Mouse (Mus musculus) heart, postnatal 4 days (tissue): ENCODE results near the gene Mif4gd. TPM values are rescaled to one million over a fixed set of nuclear protein-coding genes. Genes with fewer than 3 reads are reported as not detected.
A peak's percentile ranks its signal among the peaks of the same experiment; 100 is the strongest.

Experiments
- DNase-seq: peaks from one replicate; pipeline ENCODE4 v3.0.0; 2021
- total RNA-seq, 2 experiments: library from RNA; stranded (reverse); gene quantifications; 2 replicates each; pipeline ENCODE4 v1.2.3; 2021

Mif4gd gene
- total RNA-seq, 2 experiments from 2014 or later, result 34.0 to 40.6 TPM

DNA sequence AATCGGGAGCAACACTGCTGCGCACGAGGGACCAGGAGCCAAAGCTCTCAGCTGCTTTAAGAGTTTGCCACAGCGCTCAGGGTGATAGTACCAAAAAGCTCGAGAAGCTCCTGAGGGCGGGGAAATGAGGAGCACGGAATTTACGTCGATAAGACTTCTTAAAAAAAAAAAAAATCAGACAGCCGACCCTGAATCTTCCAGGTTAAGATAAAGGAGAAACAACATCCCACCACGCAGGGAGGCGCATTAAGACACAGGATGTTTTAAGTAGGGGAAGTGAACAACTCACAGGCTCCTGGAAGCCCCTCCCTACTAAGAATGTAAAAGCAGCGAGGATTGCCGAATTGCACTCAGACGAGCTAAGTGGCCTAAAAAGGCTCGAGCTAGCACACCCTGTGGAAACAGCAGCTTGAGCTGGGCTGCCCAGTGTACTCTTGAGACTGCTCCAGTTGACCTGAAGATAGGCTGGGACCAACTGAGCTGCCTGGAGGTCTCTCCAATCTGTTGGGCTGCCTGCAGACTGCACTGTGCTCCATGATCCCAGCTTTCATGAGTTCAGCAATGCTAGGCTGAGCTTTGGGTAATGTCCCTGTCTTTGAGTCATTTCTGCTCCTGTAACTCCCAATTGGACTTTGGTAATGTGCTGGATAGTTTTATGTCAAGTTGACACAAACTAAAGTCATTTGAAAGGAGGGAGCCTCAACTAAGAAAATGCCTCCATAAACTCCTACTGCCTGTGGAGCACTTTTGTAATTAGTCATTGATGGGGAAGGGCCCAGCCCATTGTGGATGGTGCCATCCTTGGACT lies 573 bp upstream of the Mif4gd start:
- peak; percentile 35 for DNase-seq

DNA sequence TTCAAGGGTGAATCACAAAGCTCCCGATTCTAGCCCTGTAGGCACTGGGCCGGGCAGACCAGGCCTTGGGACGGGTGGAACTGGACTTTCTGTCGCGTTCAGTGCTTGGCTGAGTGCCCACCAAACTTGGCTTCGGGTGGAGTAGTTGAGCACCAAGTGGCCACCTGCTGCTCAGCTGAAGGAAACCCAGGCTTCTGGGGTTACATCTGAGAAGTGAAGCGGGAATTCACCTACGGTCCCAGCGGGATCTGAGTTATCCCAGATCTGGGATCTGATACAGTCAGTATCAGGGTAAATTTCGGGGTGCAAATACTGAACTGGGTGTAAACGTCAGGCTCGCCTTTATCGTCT lies 735 bp downstream of the Mif4gd start:
- DNase-seq, result peak; percentile 92

DNA sequence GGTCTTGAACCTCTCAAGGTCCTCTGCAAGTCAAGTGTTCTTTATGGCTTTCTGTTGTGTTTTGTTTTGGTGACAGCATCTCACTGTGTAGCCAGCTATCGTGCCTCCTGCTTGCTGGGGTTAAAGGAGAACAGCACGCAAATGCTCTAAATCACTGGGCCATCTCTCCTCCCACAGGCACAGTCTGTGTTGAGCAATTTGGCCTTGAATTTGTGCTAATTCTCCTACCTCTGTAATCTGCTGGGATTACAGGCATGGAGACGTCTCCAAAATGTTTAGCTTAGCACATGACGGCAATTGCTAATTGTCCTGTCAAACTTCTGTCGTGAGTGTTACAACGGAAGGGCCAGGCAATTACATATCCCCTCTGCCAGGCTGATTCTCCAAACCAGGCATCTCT lies 1.6 kb downstream of the Mif4gd start:
- DNase-seq, result no peak

- DNase-seq, result no peak
Measured at GRCm38 (mm10) chr11:115609576-115609975, 3.2 kb downstream of the Mif4gd start.

GRCm38 (mm10) chr11:115608421-115609399 lies 4.1 kb downstream of the Mif4gd start:
- DNase-seq, result no peak

- no peak for DNase-seq
Measured at GRCm38 (mm10) chr11:115606733-115607132, 6.0 kb downstream of the Mif4gd start.

GRCm38 (mm10) chr11:115604304-115604696 lies 8.5 kb downstream of the Mif4gd start:
- no peak for DNase-seq

GRCm38 (mm10) chr11:115603476-115604303 lies 9.1 kb downstream of the Mif4gd start, which contains the start of the genes Mrps7 and Gga3:
Gene Mrps7 (plus strand): TSS chr11:115603925.
Gene Gga3 (minus strand): TSS chr11:115604051.
- peak; percentile 94 for DNase-seq

- no peak for DNase-seq
Measured at GRCm38 (mm10) chr11:115603128-115603475, 9.7 kb downstream of the Mif4gd start.

DNA sequence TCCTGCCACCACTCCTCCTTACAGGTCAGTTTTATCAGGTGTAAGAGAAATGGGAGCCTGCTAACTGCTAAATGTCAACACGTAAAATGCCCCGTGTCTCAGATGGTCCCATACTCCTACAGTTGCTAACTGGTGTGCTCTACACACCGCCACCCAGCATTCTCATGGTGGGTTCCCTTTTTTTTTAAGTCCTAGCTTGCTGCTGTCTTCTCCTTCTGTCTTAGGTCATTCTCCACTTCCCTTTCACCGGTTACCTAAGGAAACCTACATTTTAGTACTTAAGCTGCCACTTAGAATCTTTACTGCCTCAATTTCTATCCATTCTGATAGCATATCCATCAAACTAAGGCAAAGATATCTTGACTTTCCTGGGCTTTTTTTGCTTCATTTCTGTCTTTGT lies 11.6 kb downstream of the Mif4gd start:
- DNase-seq, result no peak

GRCm38 (mm10) chr11:115600743-115601142 lies 12.0 kb downstream of the Mif4gd start:
- DNase-seq, result no peak

- no peak for DNase-seq
Measured at GRCm38 (mm10) chr11:115599722-115600121, 13.0 kb downstream of the Mif4gd start.

DNA sequence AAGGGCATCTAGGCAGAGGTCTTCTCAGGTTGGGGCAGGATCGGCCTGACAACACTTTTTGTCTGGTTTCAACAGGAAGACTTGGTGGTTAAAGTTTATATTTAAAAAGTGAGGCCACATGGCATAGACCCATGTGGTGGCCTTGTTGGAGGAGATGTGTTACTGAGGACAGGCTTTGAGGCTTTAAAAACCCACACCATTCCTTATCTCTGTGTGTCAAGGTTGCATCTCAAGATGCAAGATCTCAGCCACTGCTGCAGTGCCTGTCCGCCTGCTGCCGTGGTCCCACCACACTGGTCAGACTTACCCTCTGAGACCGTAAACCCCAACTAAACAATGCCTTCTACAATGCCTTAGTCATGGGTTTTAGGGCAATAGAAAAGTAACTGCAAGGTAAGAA lies 14.5 kb downstream of the Mif4gd start:
- no peak for DNase-seq

DNA sequence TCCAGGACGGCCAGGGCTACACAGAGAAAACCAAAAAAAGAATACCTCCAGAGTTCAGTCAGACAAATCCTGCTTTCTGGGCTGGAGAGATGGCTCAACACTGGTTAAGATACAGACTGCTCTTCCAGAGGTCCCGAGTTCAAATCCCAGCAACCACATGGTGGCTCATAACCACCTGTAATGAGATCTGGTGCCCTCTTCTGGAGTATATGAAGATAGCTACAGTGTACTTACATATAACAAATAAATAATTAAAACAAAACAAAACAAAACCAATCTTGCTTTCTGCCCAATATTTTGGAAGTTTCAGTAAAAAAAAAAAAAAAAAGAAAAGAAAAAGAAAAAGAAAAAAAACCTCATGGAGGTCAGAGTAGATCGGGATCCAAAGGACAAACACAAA lies 17.6 kb downstream of the Mif4gd start:
- DNase-seq, result no peak

DNA sequence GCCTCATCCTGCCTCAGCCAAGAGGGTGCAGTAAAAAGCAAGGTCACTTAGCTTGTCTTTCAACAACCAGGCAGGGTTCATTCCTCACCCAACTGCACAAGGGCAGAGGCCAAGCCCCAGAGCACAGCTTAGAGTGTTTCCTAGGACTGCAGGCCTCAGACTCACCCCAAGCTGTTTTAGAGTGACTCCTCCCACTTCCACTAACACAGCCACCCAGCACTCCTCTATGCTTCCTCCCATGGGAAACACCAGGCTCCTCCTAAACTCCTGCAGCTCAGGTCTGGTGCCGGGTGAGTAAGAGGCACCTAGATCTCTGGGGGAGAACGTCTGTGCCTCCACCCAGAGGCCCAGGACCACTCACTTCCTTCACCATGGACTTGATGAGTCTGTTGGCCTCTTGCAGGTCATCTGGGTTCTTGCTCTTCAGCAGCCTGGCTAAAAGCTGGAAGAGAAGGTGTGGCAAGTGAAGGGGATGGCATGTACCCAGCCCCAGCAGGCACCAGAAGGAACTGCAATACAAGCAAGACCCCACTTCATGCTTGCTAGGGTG lies 22.2 kb downstream of the Mif4gd start:
- no peak for DNase-seq

GRCm38 (mm10) chr11:115587984-115588383 lies 24.8 kb downstream of the Mif4gd start:
- DNase-seq, result no peak

DNA sequence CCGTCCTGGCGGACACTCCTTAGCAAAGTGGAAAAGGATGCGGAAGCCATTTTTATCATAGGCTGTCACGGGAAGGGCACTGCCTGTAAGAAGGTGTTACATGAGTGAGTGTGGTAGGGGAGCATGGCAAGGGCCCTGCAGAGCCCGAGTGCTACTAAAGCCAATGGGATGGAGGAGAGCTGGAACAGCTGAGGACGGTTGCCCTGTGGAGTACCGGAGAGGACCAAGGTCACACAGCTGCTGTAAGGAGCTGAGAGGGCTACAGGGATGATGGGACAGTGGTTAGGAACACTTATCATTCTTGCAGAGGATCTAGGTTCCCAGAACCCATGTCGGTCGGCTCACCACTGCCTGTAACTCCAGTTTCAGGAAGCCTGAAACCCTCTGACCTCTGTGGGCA lies 26.4 kb downstream of the Mif4gd start:
- DNase-seq, result no peak

- DNase-seq, result no peak
Measured at GRCm38 (mm10) chr11:115585573-115586100, 27.1 kb downstream of the Mif4gd start.

DNA sequence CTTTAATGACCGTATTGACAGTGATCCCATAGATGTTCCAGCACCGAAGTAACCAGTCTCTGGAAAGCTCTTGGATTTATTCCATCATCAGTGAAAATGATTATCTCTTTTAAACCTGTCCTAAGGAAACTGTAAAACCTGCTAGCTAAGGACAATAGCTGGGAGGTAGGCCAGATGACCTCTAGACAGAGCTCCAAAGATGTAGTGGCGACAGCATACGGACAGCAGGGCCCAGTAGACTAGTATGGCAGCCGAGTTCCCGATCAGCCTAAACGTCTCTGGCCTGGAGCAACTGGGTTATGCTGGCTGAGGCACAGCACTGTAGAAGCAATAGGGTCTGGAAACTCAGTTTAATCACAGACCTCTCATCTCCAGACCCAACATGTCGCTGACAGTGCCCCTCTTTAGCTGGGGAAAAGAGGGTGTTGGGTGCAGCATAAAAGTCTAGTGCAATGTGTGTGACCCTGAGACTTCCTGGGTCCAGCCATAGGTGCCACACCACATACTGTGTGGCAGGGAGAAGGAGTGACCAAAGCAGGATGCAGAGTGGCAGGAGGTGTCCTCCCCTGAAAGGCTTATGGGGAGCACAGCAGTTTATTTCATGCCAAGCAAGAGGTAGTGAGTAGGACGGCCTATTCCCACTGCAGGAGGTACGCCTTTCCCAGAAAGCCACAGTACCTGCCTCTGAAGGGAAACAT lies 28.2 kb downstream of the Mif4gd start:
- no peak for DNase-seq

GRCm38 (mm10) chr11:115582913-115583606 lies 29.7 kb downstream of the Mif4gd start:
- no peak for DNase-seq

- DNase-seq, result no peak
Measured at GRCm38 (mm10) chr11:115579080-115579479, 33.7 kb downstream of the Mif4gd start.
